Mouse (Mus musculus) heart, postnatal 4 days (tissue): ENCODE results near the gene Marveld3. TPM values are rescaled to one million over a fixed set of nuclear protein-coding genes. Genes with fewer than 3 reads are reported as not detected.

ENCODE experiments used
- total RNA-seq, 2 experiments: library from RNA; stranded (reverse); gene quantifications; 2 replicates each; pipeline ENCODE4 v1.2.3; 2021

The Marveld3 gene
- total RNA-seq, 2 experiments from 2014 or later = 0.36 to 0.63 TPM

Other genes starting within 250 kb of the Marveld3 start
- 10 to 100 TPM; 33.6 to 34.4 TPM for gene Atxn1l, start 224.5 kb downstream of the Marveld3 start, total RNA-seq
- 10 to 100 TPM; 51.8 to 55.9 TPM for gene Ap1g1, start 183.6 kb downstream of the Marveld3 start, total RNA-seq
- gene Phlpp2, start 93.7 kb downstream of the Marveld3 start, total RNA-seq = 1 to 10 TPM; 6.0 to 6.5 TPM
- under 1 TPM in 1 of 2 experiments, not detected in 1; 0.14 TPM for gene Tat, start 28.2 kb upstream of the Marveld3 start, total RNA-seq
- 1 to 10 TPM; 2.1 to 4.0 TPM for gene Chst4, start 77.5 kb upstream of the Marveld3 start, total RNA-seq
- 1 to 10 TPM; 6.2 to 6.3 TPM for gene Zfp612, start 117.5 kb upstream of the Marveld3 start, total RNA-seq
- not detected for gene Gm21964, start 139.0 kb upstream of the Marveld3 start, total RNA-seq
- gene Gm17720, start 140.6 kb upstream of the Marveld3 start, total RNA-seq = not detected
- gene Calb2, start 206.0 kb upstream of the Marveld3 start, total RNA-seq = under 1 TPM; 0.31 to 0.65 TPM